Mouse (Mus musculus) midbrain, embryonic 10.5 days (tissue): ENCODE measurements around the gene Pkp3. TPM values are rescaled to one million over a fixed set of nuclear protein-coding genes. Genes with fewer than 3 reads are reported as not detected.

Experiments
- DNase-seq: peaks from one replicate; pipeline ENCODE4 v3.0.0-alpha.2; 2017; ENCODE audit warnings: low spot score
- H3K27ac ChIP-seq: fragments of 300-500 bp; sonication (generic); replicated peaks from 2 replicates; pipeline ENCODE4 v1.5.1; 2016; ENCODE audit warnings: mild to moderate bottlenecking
- H3K27me3 ChIP-seq: fragments of 300-500 bp; sonication (generic); 2 replicates; pipeline ENCODE4 v1.6.1; 2016; ENCODE audit warnings: low read depth, mild to moderate bottlenecking; ENCODE audit not compliant: poor library complexity, severe bottlenecking
- H3K36me3 ChIP-seq: fragments of 300-500 bp; sonication (generic); 2 replicates; pipeline ENCODE4 v1.6.1; 2016; ENCODE audit warnings: mild to moderate bottlenecking, moderate library complexity
- H3K4me1 ChIP-seq: fragments of 300-500 bp; sonication (generic); 2 replicates; pipeline ENCODE4 v1.6.1; 2016
- H3K4me3 ChIP-seq: fragments of 300-500 bp; sonication (generic); 2 replicates; pipeline ENCODE4 v1.5.1; 2016; ENCODE audit warnings: mild to moderate bottlenecking, moderate library complexity
- H3K9me3 ChIP-seq: fragments of 300-500 bp; sonication (generic); replicated peaks from 2 replicates; pipeline ENCODE4 v1.6.1; 2016; ENCODE audit warnings: mild to moderate bottlenecking
- WGBS: fragments of 180-500 bp; shearing (Covaris S2); methylation state at CpG from one replicate; pipeline ENCODE4 v1.1.7; 2016; 5-methylcytosine and 5-hydroxymethylcytosine counted together
- polyA plus RNA-seq: library from polyadenylated mRNA; unstranded; fragments of >200 nt; fragmentation: Nextera tagmentation; extraction: Ambion mirVana; gene quantifications from 2 replicates; pipeline ENCODE4 v1.2.1, GENCODE M21; 2016

The Pkp3 gene
- polyA plus RNA-seq, 1 experiment from 2014 or later = 2.0 TPM

GRCm38 (mm10) chr7:141047581-141048225 is 30.3 kb upstream of the Pkp3 start:
- H3K4me1 ChIP-seq = peaks cover 21% of the 10 kb centered on the region
- H3K27ac ChIP-seq = peak overlapping the region; percentile 75
- peak; percentile 58 for DNase-seq
- H3K4me3 ChIP-seq = peak overlapping the region; percentile 55
- no peaks in the 10 kb centered on the region for H3K9me3 ChIP-seq
- no peaks in the 10 kb centered on the region for H3K36me3 ChIP-seq
- WGBS = 5% methylated on average over 15 of the region's 19 CpGs
- peaks cover 7% of the 10 kb centered on the region; the same call in 1 of the 2 replicates for H3K27me3 ChIP-seq

- DNase-seq = peak; percentile 91
- peaks cover 7% of the 10 kb centered on the region; the same call in 1 of the 2 replicates for H3K27me3 ChIP-seq
- H3K27ac ChIP-seq = peak overlapping the region; percentile 75
- 12% methylated on average over 21 of the region's 21 CpGs for WGBS
- peaks cover 21% of the 10 kb centered on the region for H3K4me1 ChIP-seq
- H3K9me3 ChIP-seq = no peaks in the 10 kb centered on the region
- H3K4me3 ChIP-seq = peak overlapping the region; percentile 55
- no peaks in the 10 kb centered on the region for H3K36me3 ChIP-seq
These were observed 29.5 kb upstream of the Pkp3 start for GRCm38 (mm10) chr7:141048226-141049218.

GRCm38 (mm10) chr7:141049326-141049725 is 28.7 kb upstream of the Pkp3 start:
- Histone ChIP-seq H3K27me3 (peaks cover 7% of the 10 kb centered on the region; the same call in 1 of the 2 replicates), H3K36me3 (no peaks in the 10 kb centered on the region), H3K27ac (no peak overlapping the region), H3K4me3 (no peak overlapping the region), H3K9me3 (no peaks in the 10 kb centered on the region), H3K4me1 (peaks cover 21% of the 10 kb centered on the region)
- WGBS = 82% methylated on average over 2 of the region's 2 CpGs
- DNase-seq = no peak

DNA sequence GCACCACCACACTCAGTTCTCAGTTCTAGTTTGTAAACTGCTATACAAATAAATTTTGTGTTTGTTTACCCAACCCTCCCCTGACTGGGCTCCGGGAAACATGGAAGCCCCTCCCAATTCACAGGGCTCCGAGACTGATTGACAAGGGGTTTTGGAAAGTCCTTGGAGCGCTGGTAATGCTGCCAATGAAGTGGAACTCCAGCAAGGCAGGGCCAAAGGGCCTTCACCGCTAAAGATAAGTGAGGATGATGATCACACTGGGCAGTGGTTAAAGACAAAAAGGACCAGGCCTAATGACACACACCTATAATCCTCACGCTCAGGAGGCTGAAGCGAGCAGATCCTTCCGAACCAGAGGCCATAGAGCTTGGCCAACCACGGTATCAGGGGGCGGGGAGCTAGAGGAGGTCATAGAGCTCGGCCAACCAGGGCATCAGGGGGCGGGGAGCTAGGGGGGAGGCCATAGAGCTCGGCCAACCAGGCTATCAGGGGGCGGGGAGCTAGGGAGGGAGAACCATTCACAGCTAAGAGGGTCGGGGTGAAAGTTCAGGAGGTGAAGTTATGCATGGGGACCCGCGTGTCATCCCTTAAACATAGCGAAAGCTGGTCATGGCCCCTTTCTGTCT is 26.8 kb upstream of the Pkp3 start:
- no peak for DNase-seq
- Histone ChIP-seq H3K4me1 (peaks cover 21% of the 10 kb centered on the region), H3K4me3 (no peak overlapping the region), H3K27ac (no peak overlapping the region), H3K9me3 (0 out of 2 replicates have a peak, but pooled peaks cover 5% of the 10 kb centered on the region), H3K27me3 (peaks cover 7% of the 10 kb centered on the region; the same call in 1 of the 2 replicates), H3K36me3 (peaks cover 6% of the 10 kb centered on the region)
- WGBS = 66% methylated on average over 17 of the region's 17 CpGs

GRCm38 (mm10) chr7:141052016-141052415 is 26.0 kb upstream of the Pkp3 start:
- 94% methylated on average over 4 of the region's 4 CpGs for WGBS
- Histone ChIP-seq H3K4me1 (peaks cover 18% of the 10 kb centered on the region), H3K4me3 (no peak overlapping the region), H3K27ac (no peak overlapping the region), H3K36me3 (peaks cover 15% of the 10 kb centered on the region), H3K9me3 (0 out of 2 replicates have a peak, but pooled peaks cover 5% of the 10 kb centered on the region), H3K27me3 (peaks cover 4% of the 10 kb centered on the region; the same call in 1 of the 2 replicates)
- no peak for DNase-seq

- Histone ChIP-seq H3K36me3 (peaks cover 19% of the 10 kb centered on the region), H3K4me3 (no peak overlapping the region), H3K27me3 (peaks cover under 1% of the 10 kb centered on the region; the same call in 1 of the 2 replicates), H3K9me3 (0 out of 2 replicates have a peak, but pooled peaks cover 5% of the 10 kb centered on the region), H3K27ac (no peak overlapping the region), H3K4me1 (peaks cover 14% of the 10 kb centered on the region)
- DNase-seq = no peak
- 85% methylated on average over 2 of the region's 2 CpGs for WGBS
These were observed 25.6 kb upstream of the Pkp3 start for GRCm38 (mm10) chr7:141052421-141052820.

DNA sequence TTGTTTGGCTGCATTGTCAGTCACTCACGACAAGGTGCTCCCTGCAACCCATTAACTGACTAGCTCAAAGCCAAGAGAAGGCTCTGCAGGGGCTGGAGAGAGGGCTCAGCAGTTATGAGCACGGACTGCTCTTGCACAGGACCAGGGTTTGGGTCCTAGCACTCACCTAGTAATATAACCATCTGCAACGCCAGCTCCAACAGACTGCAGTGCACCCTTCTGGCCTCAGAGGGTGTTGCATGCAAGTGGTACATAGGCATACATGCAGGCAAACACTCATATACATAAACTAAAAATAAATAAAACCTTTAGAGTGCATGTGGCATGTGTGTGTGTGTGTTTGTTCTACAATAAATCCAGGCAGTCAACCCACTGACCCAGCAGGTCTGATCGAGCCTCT is 22.2 kb upstream of the Pkp3 start:
- WGBS = 85% methylated on average over 4 of the region's 4 CpGs
- peaks cover 13% of the 10 kb centered on the region for H3K4me1 ChIP-seq

DNA sequence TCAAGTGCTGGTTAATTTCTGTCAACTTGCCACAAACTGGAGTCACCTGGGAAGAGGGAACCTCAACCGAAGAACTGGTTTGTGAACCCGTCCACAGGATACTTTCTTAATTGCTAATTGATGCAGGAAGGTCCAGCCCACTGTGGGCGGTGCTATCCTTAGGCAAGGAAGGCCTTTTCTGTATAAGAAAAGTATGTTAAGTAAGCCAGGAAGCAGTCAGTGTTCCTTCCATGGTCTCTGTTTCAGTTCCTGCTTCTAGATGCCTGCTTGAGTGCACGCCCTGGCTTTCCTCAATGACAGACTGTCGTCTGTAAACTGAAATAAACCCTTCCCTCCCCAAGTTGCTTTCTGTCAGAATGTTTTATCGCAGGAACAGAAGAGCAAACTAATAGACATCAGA is 21.0 kb upstream of the Pkp3 start:
- 95% methylated on average over 6 of the region's 6 CpGs for WGBS
- H3K36me3 ChIP-seq = peaks cover 26% of the 10 kb centered on the region

More for the DNA sequence above, 22.2 kb upstream of the Pkp3 start:
- peaks cover 26% of the 10 kb centered on the region for H3K36me3 ChIP-seq
- H3K27me3 ChIP-seq = peaks cover 7% of the 10 kb centered on the region; the same call in 1 of the 2 replicates
- DNase-seq = no peak
- no peak overlapping the region for H3K4me3 ChIP-seq
- H3K27ac ChIP-seq = no peak overlapping the region
- H3K9me3 ChIP-seq = 0 out of 2 replicates have a peak, but pooled peaks cover 5% of the 10 kb centered on the region

GRCm38 (mm10) chr7:141057541-141057940 is 20.5 kb upstream of the Pkp3 start:
- H3K27me3 ChIP-seq = peaks cover 14% of the 10 kb centered on the region; the same call in 1 of the 2 replicates
- no peak overlapping the region for H3K4me3 ChIP-seq
- DNase-seq = no peak
- H3K9me3 ChIP-seq = 0 out of 2 replicates have a peak, but pooled peaks cover 5% of the 10 kb centered on the region
- H3K27ac ChIP-seq = no peak overlapping the region
- H3K4me1 ChIP-seq = peaks cover 30% of the 10 kb centered on the region
- peaks cover 28% of the 10 kb centered on the region for H3K36me3 ChIP-seq
- 88% methylated on average over 1 of the region's 1 CpGs for WGBS

More for the DNA sequence above, 21.0 kb upstream of the Pkp3 start:
- peaks cover 14% of the 10 kb centered on the region; the same call in 1 of the 2 replicates for H3K27me3 ChIP-seq
- no peak overlapping the region for H3K4me3 ChIP-seq
- DNase-seq = no peak
- H3K4me1 ChIP-seq = peaks cover 25% of the 10 kb centered on the region
- H3K27ac ChIP-seq = no peak overlapping the region
- H3K9me3 ChIP-seq = 0 out of 2 replicates have a peak, but pooled peaks cover 5% of the 10 kb centered on the region

GRCm38 (mm10) chr7:141058601-141059341 is 19.2 kb upstream of the Pkp3 start:
- no peak overlapping the region for H3K27ac ChIP-seq
- H3K4me1 ChIP-seq = peaks cover 38% of the 10 kb centered on the region
- 0 out of 2 replicates have a peak, but pooled peaks cover 5% of the 10 kb centered on the region for H3K9me3 ChIP-seq
- no peak for DNase-seq
- peaks cover 40% of the 10 kb centered on the region for H3K36me3 ChIP-seq
- H3K27me3 ChIP-seq = peaks cover 14% of the 10 kb centered on the region; the same call in 1 of the 2 replicates
- no peak overlapping the region for H3K4me3 ChIP-seq
- WGBS = 92% methylated on average over 14 of the region's 14 CpGs

GRCm38 (mm10) chr7:141059929-141060328 is 18.1 kb upstream of the Pkp3 start:
- peaks cover 14% of the 10 kb centered on the region; the same call in 1 of the 2 replicates for H3K27me3 ChIP-seq
- peaks cover 52% of the 10 kb centered on the region for H3K36me3 ChIP-seq
- peak overlapping the region; percentile 98 for H3K27ac ChIP-seq
- 72% methylated on average over 2 of the region's 2 CpGs for WGBS
- DNase-seq = no peak
- peak overlapping the region; percentile 91 for H3K4me3 ChIP-seq
- peaks cover 38% of the 10 kb centered on the region for H3K4me1 ChIP-seq
- H3K9me3 ChIP-seq = 0 out of 2 replicates have a peak, but pooled peaks cover 5% of the 10 kb centered on the region
